Mouse (Mus musculus) midbrain, postnatal 0 days (tissue): ENCODE measurements around the gene Olfr1056. TPM values are rescaled to one million over a fixed set of nuclear protein-coding genes. Genes with fewer than 3 reads are reported as not detected.
"Not testable (repeated sequence)": the region's sequence is repeated elsewhere in the genome, so short reads cannot be mapped to it uniquely, and the experiment has no call there.

Experiments
- ATAC-seq: fragments of 200-750 bp; cut with Nextera tagmentation; 2 replicates; pipeline ENCODE4 v1.8.0; 2017; ENCODE audit warnings: moderate number of reproducible peaks, mild to moderate bottlenecking, moderate TSS enrichment, moderate library complexity; ENCODE audit not compliant: low FRiP score
- DNase-seq: peaks from one replicate; pipeline ENCODE4 v3.0.0-alpha.2; 2015; ENCODE audit warnings: low spot score
- H3K27ac ChIP-seq: fragments of 300-500 bp; sonication (generic); 2 replicates; pipeline ENCODE4 v1.5.1; 2014; ENCODE audit warnings: low read depth, mild to moderate bottlenecking, low read length, mixed read lengths
- H3K27me3 ChIP-seq: fragments of 300-500 bp; sonication (generic); 2 replicates; pipeline ENCODE4 v1.6.1; 2014; ENCODE audit warnings: low read length, control low read depth, mixed read lengths; ENCODE audit not compliant: insufficient read depth
- H3K36me3 ChIP-seq: fragments of 300-500 bp; sonication (generic); 2 replicates; pipeline ENCODE4 v1.6.1; 2014; ENCODE audit warnings: low read length, control low read depth, mixed read lengths; ENCODE audit not compliant: insufficient read depth
- H3K4me1 ChIP-seq: fragments of 300-500 bp; sonication (generic); 2 replicates; pipeline ENCODE4 v1.6.1; 2014; ENCODE audit warnings: mild to moderate bottlenecking, control low read depth, antibody characterized with exemption, low read length, mixed read lengths; ENCODE audit not compliant: insufficient read depth
- H3K4me2 ChIP-seq: fragments of 300-500 bp; sonication (generic); 2 replicates; pipeline ENCODE4 v1.6.1; 2014; ENCODE audit warnings: low read depth, mild to moderate bottlenecking, low read length, mixed read lengths; ENCODE audit not compliant: poor library complexity, severe bottlenecking
- H3K4me3 ChIP-seq: fragments of 300-500 bp; sonication (generic); 2 replicates; pipeline ENCODE4 v1.5.1; 2014; ENCODE audit warnings: low read depth, mild to moderate bottlenecking, low read length, moderate library complexity
- H3K9ac ChIP-seq: fragments of 300-500 bp; sonication (generic); replicated peaks from 2 replicates; pipeline ENCODE4 v1.6.1; 2014; ENCODE audit warnings: mild to moderate bottlenecking, low read length, moderate library complexity, mixed read lengths; ENCODE audit not compliant: poor library complexity, severe bottlenecking
- H3K9me3 ChIP-seq: fragments of 300-500 bp; sonication (generic); 2 replicates; pipeline ENCODE4 v1.6.1; 2016; ENCODE audit warnings: low read length, control low read depth
- CTCF ChIP-seq: IDR thresholded peaks from 2 replicates; pipeline ENCODE4 v1.5.1; 2016; ENCODE audit warnings: antibody characterized with exemption, mild to moderate bottlenecking
- WGBS: fragments of 180-500 bp; shearing (Covaris S2); extraction: QIAGEN DNeasy Blood & Tissue Kit; methylation state at CpG from one replicate; pipeline ENCODE4 v1.1.7; 2014; 5-methylcytosine and 5-hydroxymethylcytosine counted together
- polyA plus RNA-seq: library from polyadenylated mRNA; unstranded; fragments of >200 nt; fragmentation: Nextera tagmentation; extraction: Ambion mirVana; gene quantifications from 2 replicates; pipeline ENCODE4 v1.2.1, GENCODE M21; 2015
- total RNA-seq: library from RNA; depleted of rRNA; stranded (reverse); fragments of >200 nt; gene quantifications from 2 replicates; pipeline ENCODE4 v1.2.3, GENCODE M21; 2014; rRNA removed

Olfr1056 gene
- total RNA-seq (not detected in 2 replicates), polyA plus RNA-seq (not detected in 2 replicates)

DNA sequence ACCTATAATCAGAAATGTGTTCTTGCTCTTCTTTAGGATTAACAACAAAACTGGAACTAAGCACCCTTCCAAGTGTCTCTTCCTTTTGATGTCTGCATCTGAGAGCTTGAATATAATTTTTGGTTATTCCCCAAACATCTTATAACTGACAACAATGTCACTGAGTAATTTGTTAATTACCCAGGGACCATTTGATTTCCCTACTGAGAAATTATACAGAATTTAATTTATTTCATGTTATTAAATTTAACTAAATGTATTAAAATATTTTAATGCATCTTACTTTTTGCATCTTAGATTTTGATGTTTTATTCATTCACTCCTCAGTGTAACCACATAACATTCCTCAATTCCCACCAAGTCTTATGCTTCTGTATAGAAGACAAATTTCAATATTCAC lies at the start of gene Olfr1056:
Olfr1056 (minus strand) TSS at position 101 of the 400 bp plus-strand sequence.
- Histone ChIP-seq H3K4me2 (no peak within 1 kb of the TSS), H3K9ac (no peak within 1 kb of the TSS), H3K4me1 (no peaks in the 10 kb centered on the region), H3K9me3 (no peaks in the 10 kb centered on the region), H3K27me3 (no peaks in the 10 kb centered on the region), H3K4me3 (no peak within 1 kb of the TSS), H3K36me3 (no peaks in the 10 kb centered on the region), H3K27ac (no peak within 1 kb of the TSS)
- DNase-seq: no peak
- ATAC-seq: no peak
- TF ChIP-seq CTCF: no peak

GRCm38 (mm10) chr2:86395114-86395513 lies 32.8 kb upstream of the Olfr1056 start:
- Histone ChIP-seq H3K4me2 (no peak overlapping the region), H3K27ac (no peak overlapping the region), H3K36me3 (no peaks in the 10 kb centered on the region), H3K4me3 (no peak overlapping the region), H3K9me3 (no peaks in the 10 kb centered on the region), H3K4me1 (no peaks in the 10 kb centered on the region), H3K9ac (no peak overlapping the region), H3K27me3 (no peaks in the 10 kb centered on the region)
- no peak for TF ChIP-seq CTCF
- WGBS: 88% methylated on average over 2 of the region's 2 CpGs
- ATAC-seq: no peak
- no peak for DNase-seq

DNA sequence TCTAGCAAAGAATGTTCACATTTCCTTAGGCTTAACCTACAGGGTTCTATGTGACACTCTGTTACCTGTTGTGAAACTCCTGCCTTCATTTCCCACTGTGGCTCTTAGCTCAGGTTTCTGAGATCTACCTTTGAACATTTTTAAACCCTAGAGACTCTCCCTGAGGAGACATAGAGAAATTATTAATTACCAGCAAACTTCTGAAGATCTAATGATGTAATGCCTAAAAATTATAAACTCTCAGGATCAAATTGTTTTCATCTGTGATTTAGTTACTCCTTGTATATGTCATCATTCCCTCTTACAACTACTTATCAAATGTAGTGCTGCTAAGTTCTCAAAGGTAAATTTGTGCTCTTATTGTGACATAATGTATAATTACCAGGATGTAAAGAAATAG lies 26.2 kb upstream of the Olfr1056 start, which contains the start of gene Olfr1058:
Olfr1058 (minus strand) TSS at position 101 of the 400 bp plus-strand sequence.
- not testable (repeated sequence) for H3K27ac ChIP-seq, H3K36me3 ChIP-seq, H3K4me2 ChIP-seq, H3K27me3 ChIP-seq, DNase-seq, H3K4me1 ChIP-seq, H3K4me3 ChIP-seq, H3K9me3 ChIP-seq, H3K9ac ChIP-seq, ATAC-seq

DNA sequence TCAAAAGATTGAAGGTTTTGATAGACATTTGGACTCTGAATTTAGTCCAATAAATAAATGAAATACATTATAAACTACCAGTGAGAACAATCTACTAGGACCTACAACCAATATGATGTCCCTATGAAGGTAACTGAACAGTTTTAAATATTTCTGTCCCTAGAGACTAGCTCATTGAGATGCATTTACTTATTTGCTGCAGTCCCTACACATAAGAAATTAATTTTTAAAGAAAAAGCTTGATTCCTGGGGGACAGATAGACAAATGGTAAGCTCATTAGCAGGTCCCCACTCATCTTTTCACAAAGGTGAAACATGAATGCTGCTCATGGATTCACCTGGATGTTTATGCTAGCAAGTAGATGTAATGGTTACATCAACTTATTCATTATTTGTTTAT lies 16.0 kb upstream of the Olfr1056 start, which contains the start of gene Olfr1057:
Olfr1057 (minus strand) TSS at position 101 of the 400 bp plus-strand sequence.
- no peaks in the 10 kb centered on the region for H3K9me3 ChIP-seq
- no peak within 1 kb of the TSS for H3K27ac ChIP-seq

GRCm38 (mm10) chr2:86366342-86366741 lies 4.1 kb upstream of the Olfr1056 start:
- H3K4me1 ChIP-seq, H3K4me2 ChIP-seq, H3K27ac ChIP-seq, H3K27me3 ChIP-seq, DNase-seq, H3K36me3 ChIP-seq, H3K9ac ChIP-seq, H3K4me3 ChIP-seq, H3K9me3 ChIP-seq, ATAC-seq: not testable (repeated sequence)
- WGBS: no CpG with 5 or more reads among the region's 6 CpGs

More for the DNA sequence above, 16.0 kb upstream of the Olfr1056 start, which contains the start of gene Olfr1057:
- H3K36me3 ChIP-seq: no peaks in the 10 kb centered on the region
- H3K4me1 ChIP-seq: no peaks in the 10 kb centered on the region
- no peak within 1 kb of the TSS for H3K9ac ChIP-seq
- no peak within 1 kb of the TSS for H3K4me2 ChIP-seq
- DNase-seq (no peak), ATAC-seq (no peak)
- no peak within 1 kb of the TSS for H3K4me3 ChIP-seq
- no peak for TF ChIP-seq CTCF
- H3K27me3 ChIP-seq: no peaks in the 10 kb centered on the region

DNA sequence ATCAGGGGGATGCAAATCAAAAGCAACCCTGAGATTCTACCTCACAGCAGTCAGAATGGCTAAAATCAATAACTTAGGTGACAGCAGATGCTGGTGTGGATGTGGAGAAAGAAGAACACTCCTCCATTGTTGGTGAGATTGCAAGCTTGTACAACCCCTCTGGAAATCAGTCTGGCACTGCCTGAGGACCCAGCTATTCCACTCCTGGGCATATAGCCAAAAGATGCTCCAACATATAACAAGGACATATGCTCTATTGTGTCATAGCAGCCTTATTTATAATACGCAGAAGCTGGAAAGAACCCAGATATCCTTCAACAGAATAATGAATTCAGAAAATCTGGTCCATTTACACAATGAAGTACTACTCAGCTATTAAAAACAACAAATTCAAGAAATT lies 10.5 kb downstream of the Olfr1056 start:
- DNase-seq: peak; percentile 3
- not testable (repeated sequence) for ATAC-seq, H3K27me3 ChIP-seq, H3K4me2 ChIP-seq, H3K36me3 ChIP-seq, H3K9ac ChIP-seq, H3K27ac ChIP-seq, H3K9me3 ChIP-seq, H3K4me1 ChIP-seq, H3K4me3 ChIP-seq
- WGBS: 92% methylated on average over 1 of the region's 1 CpGs
